9 mouse cellular contexts compared by ENCODE assay signal in the genomic region with DNA sequence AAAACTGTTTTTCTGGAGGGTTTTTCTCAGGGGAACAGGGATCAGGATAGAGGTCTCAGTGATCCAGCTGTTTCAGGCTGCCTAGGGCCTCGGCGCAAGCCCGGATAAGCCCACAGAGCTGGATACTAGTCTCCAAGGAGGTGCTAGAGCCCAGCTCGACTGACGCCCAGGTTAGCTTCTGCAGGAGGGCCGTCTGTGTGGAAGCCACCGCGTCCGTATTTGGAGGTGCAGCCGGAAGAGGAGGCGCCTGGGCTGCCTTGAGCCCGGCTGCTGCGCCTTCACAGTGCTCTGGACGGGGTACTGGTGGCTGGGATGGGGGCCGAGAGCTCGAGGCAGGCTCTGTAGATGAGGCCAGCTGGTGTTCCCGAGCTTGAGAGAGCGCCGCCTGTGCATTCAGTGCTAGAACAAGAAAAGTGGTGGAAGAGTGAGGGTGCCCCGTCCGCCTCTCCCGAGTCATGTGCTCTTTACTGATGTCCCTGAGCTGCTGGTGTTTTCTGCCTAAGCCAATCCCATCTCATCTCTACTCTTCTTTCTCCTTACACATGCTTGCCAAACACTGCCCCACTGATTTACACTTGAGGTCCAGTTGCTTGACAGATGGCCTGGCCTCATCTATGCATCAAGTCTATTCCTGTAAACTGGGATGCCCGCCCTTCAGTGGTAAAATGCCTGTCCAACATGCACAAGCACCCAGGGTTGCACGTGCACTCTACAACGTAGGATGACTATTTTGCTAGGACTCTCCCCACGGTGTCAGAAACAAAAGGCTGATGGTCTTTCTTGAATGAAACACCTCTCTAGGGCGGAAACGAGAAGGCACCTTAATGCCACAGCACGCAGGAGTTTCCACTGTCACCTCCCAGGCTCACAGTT. TPM values are rescaled to one million over a fixed set of nuclear protein-coding genes. Genes with fewer than 3 reads are reported as not detected.
DNase-seq lines count a peak whose midpoint lies in the region; ATAC-seq and TF ChIP-seq lines count a peak whose summit lies in the region.
"Had no signal": no experiment of that assay in that cellular context is flagged by ENCODE, and none has a peak within 500 bp of the region (broad histone marks: within the 10 kb centered on the region; RNA-seq: fewer than 3 reads in every experiment).

No protein-coding gene starts in this region.

- H3K27me3 ChIP-seq in kidney, adult 2 months (replicated peaks; ENCODE audit: control insufficient read depth, insufficient read depth, low read length): no peaks in the 10 kb centered on the region
- no peaks in the 10 kb centered on the region for H3K27me3 ChIP-seq in forebrain, postnatal 0 days (ENCODE audit: insufficient read depth, low read length)
- no peaks in the 10 kb centered on the region for H3K27me3 ChIP-seq in limb, embryonic 11.5 days (ENCODE audit: control insufficient read depth, insufficient read depth, low read length)
- no peaks in the 10 kb centered on the region for H3K27me3 ChIP-seq in small intestine, adult 2 months (ENCODE audit: control insufficient read depth, insufficient read depth, low read length)

- WGBS in kidney, adult 2 months: 77% methylated on average over 29 of the region's 29 CpGs
- WGBS in forebrain, postnatal 0 days: 77% methylated on average over 29 of the region's 29 CpGs
- WGBS in limb, embryonic 11.5 days: 75% methylated on average over 29 of the region's 29 CpGs
- 74% methylated on average over 29 of the region's 29 CpGs for WGBS in small intestine, adult 2 months

- no peak for DNase-seq in kidney, adult 2 months
- no peak for DNase-seq in kidney, postnatal 14 days
- DNase-seq in forebrain, postnatal 0 days: no peak
- no peak for DNase-seq in limb, embryonic 11.5 days (ENCODE audit: low spot score)
- no peak for DNase-seq in Muller cell, postnatal 12 days (ENCODE audit: inconsistent ontology term)
- no peak for DNase-seq in MN1 (ENCODE audit: low spot score)

- H3K9ac ChIP-seq in forebrain, postnatal 0 days: peak overlapping the region; percentile 65
- H3K9ac ChIP-seq in limb, embryonic 11.5 days (ENCODE audit: low read length): peak overlapping the region; percentile 56; the same call in 1 of the 2 replicates

- H3K36me3 ChIP-seq in kidney, adult 2 months (ENCODE audit: control insufficient read depth, insufficient read depth, low read length): no peaks in the 10 kb centered on the region
- H3K36me3 ChIP-seq in forebrain, postnatal 0 days (ENCODE audit: insufficient read depth): no peaks in the 10 kb centered on the region
- no peaks in the 10 kb centered on the region for H3K36me3 ChIP-seq in limb, embryonic 11.5 days (ENCODE audit: control insufficient read depth, insufficient read depth, low read length)
- no peaks in the 10 kb centered on the region for H3K36me3 ChIP-seq in small intestine, adult 2 months (ENCODE audit: control insufficient read depth, insufficient read depth, low read length)

- ATAC-seq in forebrain, postnatal 0 days: no peak
- no peak for ATAC-seq in limb, embryonic 11.5 days (ENCODE audit: insufficient number of reproducible peaks, low FRiP score, low TSS enrichment, low read depth)

- peak overlapping the region; percentile 99 for H3K4me2 ChIP-seq in forebrain, postnatal 0 days (ENCODE audit: low read depth)
- peak overlapping the region; percentile 69 for H3K4me2 ChIP-seq in limb, embryonic 11.5 days (ENCODE audit: low read depth, severe bottlenecking)

- H3K4me1 ChIP-seq in kidney, adult 2 months (ENCODE audit: control insufficient read depth, insufficient read depth, low read length): peaks cover 17% of the 10 kb centered on the region; the same call in 1 of the 2 replicates
- H3K4me1 ChIP-seq in brown adipose tissue, adult 24 weeks (ENCODE audit: control insufficient read depth, insufficient read depth, insufficient read length, low read length): peaks cover 11% of the 10 kb centered on the region
- peaks cover 34% of the 10 kb centered on the region for H3K4me1 ChIP-seq in forebrain, postnatal 0 days (ENCODE audit: insufficient read depth)
- peaks cover 31% of the 10 kb centered on the region for H3K4me1 ChIP-seq in limb, embryonic 11.5 days (ENCODE audit: control insufficient read depth, insufficient read depth, low read length)
- H3K4me1 ChIP-seq in small intestine, adult 2 months (ENCODE audit: control insufficient read depth, insufficient read depth, insufficient read length, low read length): peaks cover 30% of the 10 kb centered on the region

- no peak for TF ChIP-seq POLR2A in kidney, adult 2 months (IDR thresholded peaks at IDR 0.05; ENCODE audit: low read depth, low read length)
- no peak for TF ChIP-seq POLR2A in small intestine, adult 2 months (IDR thresholded peaks at IDR 0.05; ENCODE audit: low read depth, low read length)

- no peak for TF ChIP-seq CTCF in kidney, adult 2 months (conservative IDR thresholded peaks at IDR 0.05; ENCODE audit: insufficient read depth, insufficient read length, low read depth, low read length)
- no peak for TF ChIP-seq CTCF in forebrain, postnatal 0 days (IDR thresholded peaks at IDR 0.05; ENCODE audit: low read depth)
- TF ChIP-seq CTCF in small intestine, adult 2 months (IDR thresholded peaks at IDR 0.05; ENCODE audit: extremely low read depth, insufficient read length, insufficient replicate concordance, low read depth, low read length): no peak

- peak overlapping the region; percentile 68 for H3K4me3 ChIP-seq in kidney, adult 2 months (ENCODE audit: insufficient read depth, low read depth, low read length)
- peak overlapping the region; percentile 66 for H3K4me3 ChIP-seq in brown adipose tissue, adult 24 weeks (ENCODE audit: insufficient read depth, low read depth, low read length)
- H3K4me3 ChIP-seq in forebrain, postnatal 0 days (ENCODE audit: low read depth, low read length): peak overlapping the region; percentile 65
- H3K4me3 ChIP-seq in limb, embryonic 11.5 days (ENCODE audit: low read depth, low read length): peak overlapping the region; percentile 60
- peak overlapping the region; percentile 87 for H3K4me3 ChIP-seq in small intestine, adult 2 months (ENCODE audit: low read depth, low read length)

- H3K27ac ChIP-seq in kidney, adult 2 months (ENCODE audit: insufficient read depth, low read depth, low read length): no peak overlapping the region
- H3K27ac ChIP-seq in brown adipose tissue, adult 24 weeks (replicated peaks; ENCODE audit: low read depth, low read length): no peak overlapping the region
- no peak overlapping the region for H3K27ac ChIP-seq in forebrain, postnatal 0 days (ENCODE audit: low read depth, low read length)
- no peak overlapping the region for H3K27ac ChIP-seq in limb, embryonic 11.5 days (replicated peaks; ENCODE audit: low read depth, low read length)
- no peak overlapping the region for H3K27ac ChIP-seq in small intestine, adult 2 months (ENCODE audit: insufficient read depth, low read depth, low read length)

- H3K9me3 ChIP-seq in forebrain, postnatal 0 days (ENCODE audit: low read length): no peaks in the 10 kb centered on the region
- H3K9me3 ChIP-seq in limb, embryonic 11.5 days (ENCODE audit: control insufficient read depth, low read length): no peaks in the 10 kb centered on the region

RNA-seq across cellular contexts. Expression of a gene that starts 1.1 kb away (rescaled TPM):
- polyA plus RNA-seq in kidney, adult 2 months (2012; rRNA removed): 93.8 and 122 TPM in 2 replicates
- polyA plus RNA-seq in brown adipose tissue, adult 24 weeks (2012; ENCODE audit: insufficient read depth, insufficient read length, missing spikeins): 55.7 and 58.4 TPM in 2 replicates
- 169 and 172 TPM in 2 replicates for total RNA-seq in forebrain, postnatal 0 days (2014; rRNA removed)
- polyA plus RNA-seq in forebrain, postnatal 0 days (2015; fragmentation: Nextera tagmentation; extraction: Ambion mirVana): 165 and 200 TPM in 2 replicates
- 147 and 152 TPM in 2 replicates for polyA plus RNA-seq in limb, embryonic 11.5 days (2014; fragmentation: Nextera tagmentation; extraction: Ambion mirVana)
- 69.8 and 126 TPM in 2 replicates for polyA plus RNA-seq in small intestine, adult 2 months (2012; rRNA removed)

RNA-seq across cellular contexts. Expression of a gene that starts 4.4 kb away (rescaled TPM):
- 19.3 and 20.1 TPM in 2 replicates for polyA plus RNA-seq in kidney, adult 2 months (2012; rRNA removed)
- 45.3 and 47.1 TPM in 2 replicates for polyA plus RNA-seq in brown adipose tissue, adult 24 weeks (2012; ENCODE audit: insufficient read depth, insufficient read length, missing spikeins)
- total RNA-seq in forebrain, postnatal 0 days (2014; rRNA removed): 28.5 and 33.2 TPM in 2 replicates
- 41.3 and 53.0 TPM in 2 replicates for polyA plus RNA-seq in forebrain, postnatal 0 days (2015; fragmentation: Nextera tagmentation; extraction: Ambion mirVana)
- polyA plus RNA-seq in limb, embryonic 11.5 days (2014; fragmentation: Nextera tagmentation; extraction: Ambion mirVana): 5.8 and 6.1 TPM in 2 replicates
- 62.1 and 100 TPM in 2 replicates for polyA plus RNA-seq in small intestine, adult 2 months (2012; rRNA removed)

RNA-seq across cellular contexts. Expression of a gene that starts 10.2 kb away (rescaled TPM):
- 52.8 and 61.8 TPM in 2 replicates for polyA plus RNA-seq in kidney, adult 2 months (2012; rRNA removed)
- polyA plus RNA-seq in brown adipose tissue, adult 24 weeks (2012; ENCODE audit: insufficient read depth, insufficient read length, missing spikeins): 59.4 and 101 TPM in 2 replicates
- total RNA-seq in forebrain, postnatal 0 days (2014; rRNA removed): 21.3 and 22.7 TPM in 2 replicates
- 5.9 and 12.4 TPM in 2 replicates for polyA plus RNA-seq in forebrain, postnatal 0 days (2015; fragmentation: Nextera tagmentation; extraction: Ambion mirVana)
- polyA plus RNA-seq in limb, embryonic 11.5 days (2014; fragmentation: Nextera tagmentation; extraction: Ambion mirVana): 3.0 and 9.7 TPM in 2 replicates
- 28.2 and 30.2 TPM in 2 replicates for polyA plus RNA-seq in small intestine, adult 2 months (2012; rRNA removed)

RNA-seq across cellular contexts. Expression of a gene that starts 26.4 kb away (rescaled TPM):
- 0.08 and 0.13 TPM in 2 replicates for polyA plus RNA-seq in kidney, adult 2 months (2012; rRNA removed)
- not detected in 2 replicates for polyA plus RNA-seq in brown adipose tissue, adult 24 weeks (2012; ENCODE audit: insufficient read depth, insufficient read length, missing spikeins)
- total RNA-seq in forebrain, postnatal 0 days (2014; rRNA removed): not detected in 2 replicates
- 0.17 TPM in 1 of 2 replicates, not detected in the other for polyA plus RNA-seq in forebrain, postnatal 0 days (2015; fragmentation: Nextera tagmentation; extraction: Ambion mirVana)
- not detected in 2 replicates for polyA plus RNA-seq in limb, embryonic 11.5 days (2014; fragmentation: Nextera tagmentation; extraction: Ambion mirVana)
- 0.57 TPM in 1 of 2 replicates, not detected in the other for polyA plus RNA-seq in small intestine, adult 2 months (2012; rRNA removed)
- total RNA-seq: liver, adult 2 months had no signal
- polyA plus RNA-seq: liver, adult 2 months had no signal

RNA-seq across cellular contexts. Expression of a gene that starts 40.7 kb away (rescaled TPM):
- 107 and 134 TPM in 2 replicates for polyA plus RNA-seq in kidney, adult 2 months (2012; rRNA removed)
- polyA plus RNA-seq in brown adipose tissue, adult 24 weeks (2012; ENCODE audit: insufficient read depth, insufficient read length, missing spikeins): 49.2 and 54.3 TPM in 2 replicates
- 79.8 and 98.1 TPM in 2 replicates for total RNA-seq in forebrain, postnatal 0 days (2014; rRNA removed)
- polyA plus RNA-seq in forebrain, postnatal 0 days (2015; fragmentation: Nextera tagmentation; extraction: Ambion mirVana): 62.7 and 68.8 TPM in 2 replicates
- 65.8 and 66.6 TPM in 2 replicates for polyA plus RNA-seq in limb, embryonic 11.5 days (2014; fragmentation: Nextera tagmentation; extraction: Ambion mirVana)
- polyA plus RNA-seq in small intestine, adult 2 months (2012; rRNA removed): 37.1 and 52.5 TPM in 2 replicates
